ENCODE assay signal across 21 mouse cellular contexts in the genomic region with DNA sequence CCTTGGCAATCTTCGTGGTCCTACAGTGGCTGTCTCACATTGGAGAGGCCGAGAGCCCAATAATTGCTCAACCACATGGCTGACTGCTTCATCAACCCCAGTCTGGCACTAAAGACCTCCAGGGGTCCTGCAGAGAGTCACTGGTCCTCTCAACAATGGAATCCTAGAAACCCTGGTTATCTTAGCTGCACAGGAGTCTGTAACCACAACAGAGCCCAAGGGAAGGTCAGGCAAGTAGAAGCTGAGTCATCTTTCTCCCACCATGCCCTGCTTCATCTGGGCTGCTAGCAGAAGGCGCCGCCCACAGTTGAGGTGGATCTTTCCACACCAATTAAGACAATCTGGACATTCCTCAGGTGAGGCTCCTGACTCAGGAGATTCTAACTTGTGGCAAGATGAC.
DNase-seq lines count a peak whose midpoint lies in the region; ATAC-seq and TF ChIP-seq lines count a peak whose summit lies in the region.
"Had no signal": no experiment of that assay in that cellular context is flagged by ENCODE, and none has a peak within 500 bp of the region (broad histone marks: within the 10 kb centered on the region; RNA-seq: fewer than 3 reads in every experiment).

No protein-coding gene starts in this region.

- peak; percentile 39; the same call in 1 of the 2 replicates for ATAC-seq in liver, embryonic 12.5 days
- ATAC-seq in liver, embryonic 13.5 days (ENCODE audit: low read depth), result peak; percentile 34; the same call in 1 of the 2 replicates
- ATAC-seq: forebrain, embryonic 13.5 days; forebrain, postnatal 0 days had no signal

- no peak overlapping the region for H3K9ac ChIP-seq in liver, embryonic 12.5 days
- no peak overlapping the region for H3K9ac ChIP-seq in MEL (ENCODE audit: control insufficient read depth, low read depth, low read length, poor library complexity, severe bottlenecking)
- no peak overlapping the region for H3K9ac ChIP-seq in liver, embryonic 13.5 days
- H3K9ac ChIP-seq: forebrain, embryonic 13.5 days; forebrain, postnatal 0 days; heart, embryonic 15.5 days; hindbrain, embryonic 14.5 days had no signal

- no peak for TF ChIP-seq CTCF in MEL (IDR thresholded peaks at IDR 0.05 in 2 of 3, conservative IDR thresholded peaks at IDR 0.05 in 1 of 3; ENCODE audit: control insufficient read depth in 1 of 3, insufficient read depth in 1 of 3, low read depth in 2 of 3, low read length in 3 of 3, poor library complexity in 1 of 3, severe bottlenecking in 1 of 3)

- DNase-seq in liver (no peak), MEL (ENCODE audit: low read depth, low spot score) (peak; percentile 57)
- DNase-seq in liver, embryonic 13.5 days, result peak; percentile 22
- no peak for DNase-seq in urinary bladder, postnatal 25 days (ENCODE audit: low spot score)
- DNase-seq in ovary, postnatal 36 days (ENCODE audit: low spot score), result no peak
- DNase-seq in spleen, adult 12 weeks (ENCODE audit: low spot score), result no peak
- DNase-seq: adrenal gland, adult 2 months; adrenal gland, postnatal 25 days; cerebellum, adult 18-20 months; cerebellum, adult 9-11 months; cerebellum, postnatal 36 days; forebrain, postnatal 0 days; heart, adult 18-20 months; heart, postnatal 14 days had no signal

- H3K4me1 ChIP-seq in liver, embryonic 12.5 days, result peaks cover 10% of the 10 kb centered on the region; the same call in 1 of the 2 replicates
- H3K4me1 ChIP-seq in MEL (ENCODE audit: control insufficient read depth in 1 of 2, insufficient read depth in 2 of 2, low read length in 2 of 2), result peaks cover 5 to 32% of the 10 kb centered on the region in 2 experiments; a peak in 3 of 4 replicates
- peaks cover 15% of the 10 kb centered on the region for H3K4me1 ChIP-seq in liver, embryonic 13.5 days (replicated peaks)
- H3K4me1 ChIP-seq: embryonic facial prominence, embryonic 10.5 days; forebrain, embryonic 13.5 days; hindbrain, embryonic 10.5 days had no signal

- H3K4me2 ChIP-seq in liver, embryonic 12.5 days, result no peak overlapping the region
- H3K4me2 ChIP-seq in liver, embryonic 13.5 days, result no peak overlapping the region
- H3K4me2 ChIP-seq: forebrain, embryonic 13.5 days; heart, embryonic 11.5 days; heart, embryonic 15.5 days; hindbrain, embryonic 14.5 days had no signal

- no peak overlapping the region for H3K27ac ChIP-seq in liver, embryonic 12.5 days
- no peak overlapping the region for H3K27ac ChIP-seq in MEL (ENCODE audit: control insufficient read depth, low read depth, low read length)
- H3K27ac ChIP-seq in liver, embryonic 13.5 days, result no peak overlapping the region
- H3K27ac ChIP-seq: embryonic facial prominence, embryonic 10.5 days; forebrain, embryonic 13.5 days; heart, embryonic 15.5 days; hindbrain, embryonic 10.5 days; hindbrain, embryonic 14.5 days had no signal

- no peaks in the 10 kb centered on the region for H3K27me3 ChIP-seq in liver, embryonic 12.5 days (replicated peaks)
- H3K27me3 ChIP-seq in MEL (ENCODE audit: control insufficient read depth in 1 of 2, insufficient read depth in 2 of 2, low read length in 2 of 2), result no peaks in the 10 kb centered on the region
- H3K27me3 ChIP-seq in liver, embryonic 13.5 days, result no peaks in the 10 kb centered on the region
- H3K27me3 ChIP-seq: forebrain, embryonic 13.5 days; heart, embryonic 15.5 days had no signal

- H3K79me2 ChIP-seq in MEL (ENCODE audit: control insufficient read depth, insufficient read depth, low read length, poor library complexity), result peaks cover 40% of the 10 kb centered on the region

- no peak overlapping the region for H3K4me3 ChIP-seq in liver, embryonic 12.5 days
- no peak overlapping the region for H3K4me3 ChIP-seq in MEL (ENCODE audit: control insufficient read depth in 1 of 2, insufficient read depth in 1 of 2, low read depth in 2 of 2, low read length in 2 of 2)
- no peak overlapping the region for H3K4me3 ChIP-seq in liver, embryonic 13.5 days (replicated peaks)
- H3K4me3 ChIP-seq: embryonic facial prominence, embryonic 10.5 days; forebrain, embryonic 13.5 days; heart, embryonic 15.5 days; hindbrain, embryonic 10.5 days had no signal

- H3K9me3 ChIP-seq in liver, embryonic 12.5 days (replicated peaks), result no peaks in the 10 kb centered on the region
- H3K9me3 ChIP-seq in MEL (replicated peaks; ENCODE audit: insufficient read depth, low read length), result no peaks in the 10 kb centered on the region
- no peaks in the 10 kb centered on the region for H3K9me3 ChIP-seq in liver, embryonic 13.5 days (replicated peaks)
- H3K9me3 ChIP-seq: embryonic facial prominence, embryonic 10.5 days; forebrain, embryonic 13.5 days; heart, embryonic 15.5 days; hindbrain, embryonic 10.5 days had no signal

- WGBS in liver, embryonic 12.5 days (ENCODE audit: insufficient replicate concordance), result 60% methylated on average over 4 of the region's 4 CpGs
- 52% methylated on average over 4 of the region's 4 CpGs for WGBS in liver, embryonic 13.5 days (ENCODE audit: insufficient replicate concordance)

- TF ChIP-seq RAD21 in MEL (IDR thresholded peaks at IDR 0.05; ENCODE audit: low read depth, low read length), result no peak

- peaks cover 63% of the 10 kb centered on the region for H3K36me3 ChIP-seq in liver, embryonic 12.5 days
- peaks cover 8 to 27% of the 10 kb centered on the region in 2 experiments; a peak in 3 of 4 replicates for H3K36me3 ChIP-seq in MEL (ENCODE audit: control insufficient read depth in 1 of 2, insufficient read depth in 2 of 2, low read length in 2 of 2)
- H3K36me3 ChIP-seq in liver, embryonic 13.5 days, result peaks cover 40% of the 10 kb centered on the region

- TF ChIP-seq EP300 in MEL (IDR thresholded peaks at IDR 0.05; ENCODE audit: low read depth in 1 of 2, low read length in 2 of 2), result peak; percentile 17 to 40; a peak in 1 of 4 replicates

- no peak; a peak in 1 of 4 replicates for TF ChIP-seq POLR2A in MEL (IDR thresholded peaks at IDR 0.05; ENCODE audit: control insufficient read depth in 1 of 2, insufficient read depth in 1 of 2, low read depth in 1 of 2, low read length in 2 of 2, poor library complexity in 1 of 2)

TF ChIP-seq in MEL, 35 proteins besides CTCF, POLR2A, EP300 and RAD21:
- TF ChIP-seq TAL1 (IDR thresholded peaks at IDR 0.05; ENCODE audit: low read length) (peak; percentile 79), TCF12 (IDR thresholded peaks at IDR 0.05; ENCODE audit: low read depth, low read length) (0 out of 2 replicates have a peak, but pooled peaks have one; percentile 12), KAT2A (conservative IDR thresholded peaks at IDR 0.05; ENCODE audit: low read depth, low read length) (no peak)

Comparison
In these comparisons a context has a peak if more than half of its experiments do, and no peak if none do; other contexts are left out.
1. DNase-seq: peak in MEL (single experiment) and liver, embryonic 13.5 days (single experiment); none in liver (single experiment), urinary bladder, postnatal 25 days (single experiment), ovary, postnatal 36 days (single experiment) and spleen, adult 12 weeks (single experiment).